Mouse (Mus musculus): Measurements from ENCODE around the gene Hira.

DNA sequence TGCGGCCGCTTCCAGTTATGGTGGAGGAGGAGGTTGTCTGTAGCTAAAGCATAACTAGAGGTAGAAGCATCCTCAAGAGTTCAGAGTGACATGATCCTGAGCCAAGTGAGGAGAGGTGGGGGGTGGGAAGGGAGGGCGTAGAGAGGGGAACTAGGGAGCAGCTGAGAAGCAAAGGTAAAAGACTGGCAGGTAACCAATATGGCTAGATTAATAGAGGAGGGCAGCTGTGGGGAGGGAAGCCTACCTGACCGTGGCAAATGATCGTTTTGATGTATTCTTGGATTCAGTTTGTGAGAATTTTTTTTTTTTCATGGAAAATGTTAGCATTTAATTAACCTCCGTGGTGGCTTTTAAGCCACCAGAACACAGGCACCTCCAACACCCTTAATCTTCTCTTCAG lies 67.1 kb downstream of the Hira start:
- no peak for TF ChIP-seq EP300 (IDR thresholded peaks at IDR 0.05; ENCODE audit: low read depth)
- no peak for TF ChIP-seq CTCF (IDR thresholded peaks at IDR 0.05; ENCODE audit: low read depth)

Measured in heart, postnatal 0 days (tissue).